Mouse (Mus musculus) MEL (cell line): ENCODE data around the gene Cul7. TPM values are rescaled to one million over a fixed set of nuclear protein-coding genes. Genes with fewer than 3 reads are reported as not detected.

Experiments used
- DNase-seq: peaks from one replicate; pipeline ENCODE4 v3.0.0; 2011; ENCODE audit warnings: low read depth, low spot score
- H3K27ac ChIP-seq: 2 replicates; pipeline ENCODE4 v1.5.1; 2012; ENCODE audit warnings: low read depth, mild to moderate bottlenecking, control low read depth, low read length, moderate library complexity; ENCODE audit not compliant: control insufficient read depth
- H3K27me3 ChIP-seq, 2 experiments: fragments of 150-350 bp in 1 of 2; sonication (generic) in 1 of 2; 2 replicates each; pipeline ENCODE4 v1.6.1; 2012; ENCODE audit warnings: low read length in 2 of 2, mild to moderate bottlenecking in 2 of 2, improper control_type of control experiment in 1 of 2, moderate library complexity in 1 of 2; ENCODE audit not compliant: insufficient read depth in 2 of 2, control insufficient read depth in 1 of 2
- H3K36me3 ChIP-seq, 2 experiments: 2 replicates each; pipeline ENCODE4 v1.6.1; 2012 to 2014; ENCODE audit warnings: low read length in 2 of 2, improper control_type of control experiment in 1 of 2, inconsistent platforms in 1 of 2, mild to moderate bottlenecking in 1 of 2; ENCODE audit not compliant: insufficient read depth in 2 of 2, control insufficient read depth in 1 of 2
- H3K4me1 ChIP-seq, 2 experiments: fragments of 150-350 bp in 1 of 2; sonication (generic) in 1 of 2; 2 replicates each; pipeline ENCODE4 v1.6.1; 2012; ENCODE audit warnings: low read length in 2 of 2, improper control_type of control experiment in 1 of 2, mild to moderate bottlenecking in 1 of 2; ENCODE audit not compliant: insufficient read depth in 2 of 2, control insufficient read depth in 1 of 2
- H3K4me3 ChIP-seq, 2 experiments: fragments of 150-350 bp in 1 of 2; sonication (generic) in 1 of 2; 2 replicates each; pipeline ENCODE4 v1.5.1; 2012; ENCODE audit warnings: low read depth in 2 of 2, low read length in 2 of 2, mild to moderate bottlenecking in 2 of 2, moderate library complexity in 2 of 2, control low read depth in 1 of 2, improper control_type of control experiment in 1 of 2; ENCODE audit not compliant: control insufficient read depth in 1 of 2, insufficient read depth in 1 of 2
- H3K79me2 ChIP-seq: 2 replicates; pipeline ENCODE4 v1.6.1; 2012; ENCODE audit warnings: mild to moderate bottlenecking, low read length, moderate library complexity; ENCODE audit not compliant: control insufficient read depth, poor library complexity, insufficient read depth
- H3K9ac ChIP-seq: 2 replicates; pipeline ENCODE4 v1.6.1; 2012; ENCODE audit warnings: low read depth, mild to moderate bottlenecking, control low read depth, low read length, moderate library complexity; ENCODE audit not compliant: control insufficient read depth, poor library complexity, severe bottlenecking
- H3K9me3 ChIP-seq: fragments of 150-350 bp; sonication (generic); replicated peaks from 2 replicates; pipeline ENCODE4 v1.6.1; 2012; ENCODE audit warnings: mild to moderate bottlenecking, low read length, improper control_type of control experiment, moderate library complexity; ENCODE audit not compliant: insufficient read depth
- CHD1 ChIP-seq: IDR thresholded peaks from 2 replicates; pipeline ENCODE4 v1.6.1; 2012; ENCODE audit warnings: low read depth, mild to moderate bottlenecking, inconsistent platforms, low read length, improper control_type of control experiment
- CHD2 ChIP-seq: IDR thresholded peaks from 2 replicates; pipeline ENCODE4 v1.6.1; 2011; ENCODE audit warnings: low read length, improper control_type of control experiment
- E2F4 ChIP-seq: IDR thresholded peaks from 2 replicates; pipeline ENCODE4 v1.6.1; 2011; ENCODE audit warnings: low read depth, low read length, improper control_type of control experiment, borderline replicate concordance
- ELF1 ChIP-seq: IDR thresholded peaks from 2 replicates; pipeline ENCODE4 v1.6.1; 2014; ENCODE audit warnings: low read depth, mild to moderate bottlenecking, inconsistent platforms, low read length, improper control_type of control experiment, moderate library complexity
- EP300 ChIP-seq, 2 experiments: IDR thresholded peaks; 2 replicates each; pipeline ENCODE4 v1.6.1; 2011; ENCODE audit warnings: improper control_type of control experiment in 2 of 2, low read length in 2 of 2, low read depth in 1 of 2, mild to moderate bottlenecking in 1 of 2
- GATA1 ChIP-seq: IDR thresholded peaks from 2 replicates; pipeline ENCODE4 v1.6.1; 2011; ENCODE audit warnings: low read depth, low read length, improper control_type of control experiment
- JUND ChIP-seq: IDR thresholded peaks from 2 replicates; pipeline ENCODE4 v1.6.1; 2011; ENCODE audit warnings: low read depth, mild to moderate bottlenecking, improper control_type of control experiment, low read length
- MAX ChIP-seq: IDR thresholded peaks from 2 replicates; pipeline ENCODE4 v1.6.1; 2011; ENCODE audit warnings: low read length, improper control_type of control experiment
- MEF2A ChIP-seq: IDR thresholded peaks from 2 replicates; pipeline ENCODE4 v1.6.1; 2014; ENCODE audit warnings: low read depth, mild to moderate bottlenecking, inconsistent platforms, low read length, improper control_type of control experiment; ENCODE audit not compliant: poor library complexity, insufficient replicate concordance, severe bottlenecking; ENCODE audit errors: extremely low read depth
- NRF1 ChIP-seq: IDR thresholded peaks from 2 replicates; pipeline ENCODE4 v1.6.1; 2014; ENCODE audit warnings: low read depth, mild to moderate bottlenecking, inconsistent platforms, low read length, improper control_type of control experiment, moderate library complexity; ENCODE audit not compliant: poor library complexity, insufficient read depth, severe bottlenecking
- POLR2A ChIP-seq, 2 experiments: IDR thresholded peaks; 2 replicates each; pipeline ENCODE4 v1.6.1; 2011 to 2012; ENCODE audit warnings: low read length in 2 of 2, mild to moderate bottlenecking in 2 of 2, control low read depth in 1 of 2, improper control_type of control experiment in 1 of 2, low read depth in 1 of 2, moderate library complexity in 1 of 2; ENCODE audit not compliant: control insufficient read depth in 1 of 2, insufficient read depth in 1 of 2, poor library complexity in 1 of 2
- POLR2AphosphoS5 ChIP-seq: IDR thresholded peaks from 2 replicates; pipeline ENCODE4 v1.6.1; 2012; ENCODE audit warnings: low read depth, borderline replicate concordance, mild to moderate bottlenecking, inconsistent platforms, low read length, moderate library complexity, mixed read lengths
- RAD21 ChIP-seq: IDR thresholded peaks from 2 replicates; pipeline ENCODE4 v1.6.1; 2011; ENCODE audit warnings: mild to moderate bottlenecking, low read depth, low read length, improper control_type of control experiment
- SIN3A ChIP-seq: IDR thresholded peaks from 2 replicates; pipeline ENCODE4 v1.6.1; 2012; ENCODE audit warnings: low read length, improper control_type of control experiment, inconsistent platforms
- TAL1 ChIP-seq: IDR thresholded peaks from 2 replicates; pipeline ENCODE4 v1.6.1; 2012; ENCODE audit warnings: mild to moderate bottlenecking, inconsistent platforms, low read length, moderate library complexity, mixed read lengths
- TBP ChIP-seq: IDR thresholded peaks from 2 replicates; pipeline ENCODE4 v1.8.0; 2011; ENCODE audit warnings: low read depth, low read length, improper control_type of control experiment
- UBTF ChIP-seq: IDR thresholded peaks from 2 replicates; pipeline ENCODE4 v1.6.1; 2012; ENCODE audit warnings: low read depth, mild to moderate bottlenecking, inconsistent platforms, low read length, improper control_type of control experiment, moderate library complexity, borderline replicate concordance; ENCODE audit not compliant: insufficient read depth
- USF1 ChIP-seq: IDR thresholded peaks from 2 replicates; pipeline ENCODE4 v1.6.1; 2014; ENCODE audit warnings: low read depth, mild to moderate bottlenecking, inconsistent platforms, low read length, improper control_type of control experiment, moderate library complexity
- USF2 ChIP-seq, 2 experiments: IDR thresholded peaks; 2 replicates each; pipeline ENCODE4 v1.6.1; 2011 to 2012; ENCODE audit warnings: improper control_type of control experiment in 2 of 2, low read length in 2 of 2, borderline replicate concordance in 1 of 2, inconsistent platforms in 1 of 2, low read depth in 1 of 2, mild to moderate bottlenecking in 1 of 2; ENCODE audit not compliant: insufficient read depth in 1 of 2
- ZMIZ1 ChIP-seq: IDR thresholded peaks from 2 replicates; pipeline ENCODE4 v1.6.1; 2012; ENCODE audit warnings: low read depth, mild to moderate bottlenecking, inconsistent platforms, low read length, improper control_type of control experiment, moderate library complexity
- ZNF384 ChIP-seq: IDR thresholded peaks from 2 replicates; pipeline ENCODE4 v1.6.1; 2012; ENCODE audit warnings: low read depth, mild to moderate bottlenecking, inconsistent platforms, low read length, improper control_type of control experiment
- polyA plus RNA-seq, 2 experiments: library from polyadenylated mRNA; stranded (reverse) in 1 of 2; unstranded in 1 of 2; fragments of >175 nt in 1 of 2; fragments of >200 nt in 1 of 2; gene quantifications; 2 replicates each; pipeline versions ENCODE4 v1.2.1 to v1.2.4; 2012; ENCODE audit warnings: low replicate concordance in 2 of 2, low read depth in 1 of 2; ENCODE audit not compliant: insufficient read length in 2 of 2, insufficient read depth in 1 of 2, missing spikeins in 1 of 2
- total RNA-seq: library from RNA; depleted of rRNA; stranded (reverse); fragments of 300-350 nt; gene quantifications from 2 replicates; pipeline ENCODE4 v1.2.3, GENCODE M21; 2012

The Cul7 gene
- total and polyA plus RNA-seq, 3 experiments: 32.6 to 45.8 (median 35.8) TPM

DNA sequence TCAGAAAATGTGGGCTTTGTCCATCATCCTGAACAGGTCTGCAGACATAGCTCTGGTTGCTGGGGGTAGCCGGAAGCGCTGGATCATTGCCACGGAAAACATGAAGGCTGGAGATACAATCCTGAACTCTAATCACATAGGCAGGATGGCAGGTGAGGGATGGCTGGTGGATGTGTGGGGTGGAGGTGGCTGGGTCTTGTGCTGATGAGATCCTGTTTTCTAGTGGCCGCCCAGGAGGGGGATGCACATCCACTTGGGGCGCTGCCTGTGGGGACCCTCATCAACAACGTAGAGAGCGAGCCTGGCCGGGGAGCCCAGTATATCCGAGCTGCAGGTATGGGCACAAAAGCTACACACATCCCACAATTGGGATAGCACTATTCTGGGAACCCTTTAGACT lies 1.7 kb upstream of the Cul7 start:
- H3K27ac ChIP-seq: no peak overlapping the region
- peaks cover 6 to 16% of the 10 kb centered on the region in 2 experiments; a peak in 3 of 4 replicates for H3K4me1 ChIP-seq

DNA sequence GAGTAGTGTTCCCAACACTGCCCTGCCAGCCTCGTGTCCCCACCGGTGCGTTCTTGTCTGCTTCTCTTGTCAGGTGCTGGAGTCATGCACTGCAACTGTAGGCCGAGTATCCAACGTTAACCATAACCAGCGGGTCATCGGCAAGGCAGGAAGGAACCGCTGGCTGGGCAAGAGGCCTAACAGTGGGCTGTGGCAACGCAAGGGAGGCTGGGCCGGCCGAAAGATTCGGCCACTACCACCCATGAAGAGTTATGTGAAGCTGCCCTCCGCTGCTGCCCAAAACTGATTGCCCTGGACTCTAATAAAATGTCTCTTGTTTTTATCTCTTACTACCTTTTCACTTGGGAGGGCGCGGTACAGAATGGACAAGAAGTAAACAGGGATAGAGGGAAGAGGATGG lies 326 bp upstream of the Cul7 start:
- H3K9ac ChIP-seq: peak overlapping the region; percentile 83
- peaks cover 16% of the 10 kb centered on the region for H3K79me2 ChIP-seq
- H3K9me3 ChIP-seq: no peaks in the 10 kb centered on the region
- DNase-seq: no peak
- H3K4me3 ChIP-seq: peak overlapping the region; percentile 78 to 99
- no peaks in the 10 kb centered on the region for H3K27me3 ChIP-seq
- H3K27ac ChIP-seq: peak overlapping the region; percentile 36
- TF ChIP-seq JUND: no peak
- no peak for TF ChIP-seq TAL1
- no peak for TF ChIP-seq UBTF
- no peak for TF ChIP-seq CHD2
- H3K36me3 ChIP-seq: peaks cover 0 to 7% of the 10 kb centered on the region in 2 experiments; a peak in 2 of 4 replicates
- H3K4me1 ChIP-seq: peaks cover 6 to 11% of the 10 kb centered on the region in 2 experiments; a peak in 3 of 4 replicates

More for the DNA sequence above, 1.7 kb upstream of the Cul7 start:
- H3K9ac ChIP-seq: no peak overlapping the region
- no peak for TF ChIP-seq MEF2A
- TF ChIP-seq CHD1: no peak
- no peak for TF ChIP-seq E2F4
- no peak for TF ChIP-seq SIN3A
- TF ChIP-seq TBP: no peak
- peaks cover 16% of the 10 kb centered on the region for H3K79me2 ChIP-seq
- no peak overlapping the region for H3K4me3 ChIP-seq
- H3K9me3 ChIP-seq: no peaks in the 10 kb centered on the region
- H3K36me3 ChIP-seq: peaks cover 0 to 7% of the 10 kb centered on the region in 2 experiments; a peak in 2 of 4 replicates
- H3K27me3 ChIP-seq: no peaks in the 10 kb centered on the region
- no peak for DNase-seq

DNA sequence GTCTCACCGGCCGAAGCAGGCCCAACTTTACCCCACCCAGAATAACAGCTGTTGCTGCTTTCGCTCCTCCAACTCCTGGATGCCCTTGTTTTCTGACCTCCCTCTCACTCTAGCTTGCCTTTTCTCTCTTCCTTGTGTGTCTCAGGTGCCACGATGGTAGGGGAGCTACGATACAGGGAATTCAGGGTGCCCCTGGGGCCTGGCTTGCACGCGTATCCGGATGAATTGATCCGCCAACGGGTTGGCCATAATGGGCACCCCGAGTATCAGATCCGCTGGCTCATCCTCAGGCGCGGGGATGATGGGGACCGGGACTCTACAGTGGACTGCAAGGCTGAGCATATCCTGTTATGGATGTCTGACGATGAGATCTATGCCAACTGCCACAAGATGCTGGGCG lies 1.2 kb downstream of the Cul7 start:
- peaks cover 6 to 10% of the 10 kb centered on the region in 2 experiments; a peak in 3 of 4 replicates for H3K4me1 ChIP-seq
- TF ChIP-seq ZNF384 (no peak), POLR2AphosphoS5 (no peak), POLR2A (IDR thresholded peaks at IDR 0.05; ENCODE audit: control insufficient read depth in 1 of 2, insufficient read depth in 1 of 2, low read depth in 1 of 2, low read length in 2 of 2, poor library complexity in 1 of 2) (no peak; a peak in 1 of 4 replicates), MAX (no peak), JUND (no peak), ZMIZ1 (no peak), E2F4 (no peak), ELF1 (no peak), TBP (no peak), USF2 (IDR thresholded peaks at IDR 0.05; ENCODE audit: borderline replicate concordance in 1 of 2, insufficient read depth in 1 of 2, low read depth in 1 of 2, low read length in 2 of 2) (no peak), NRF1 (no peak), CHD2 (no peak), RAD21 (no peak), USF1 (no peak), GATA1 (no peak), EP300 (IDR thresholded peaks at IDR 0.05; ENCODE audit: low read depth in 1 of 2, low read length in 2 of 2) (no peak), CHD1 (no peak)
- TF ChIP-seq, all 39 proteins: peak for 0
- Histone ChIP-seq H3K27ac (no peak overlapping the region), H3K79me2 (peaks cover 15% of the 10 kb centered on the region), H3K36me3 (peaks cover 0 to 7% of the 10 kb centered on the region in 2 experiments; a peak in 2 of 4 replicates), H3K4me3 (peak overlapping the region; percentile 78 to 99), H3K9ac (peak overlapping the region; percentile 83), H3K27me3 (no peaks in the 10 kb centered on the region), H3K9me3 (no peaks in the 10 kb centered on the region)
- no peak for DNase-seq
